Mouse (Mus musculus) right cerebral cortex, postnatal 10 days (tissue): Measurements from ENCODE around the gene Tpsg1.

Experiments
- DNase-seq, 2 experiments: peaks; one replicate each; pipeline ENCODE4 v3.0.0; 2021; ENCODE audit warnings: low spot score in 2 of 2

Tpsg1 gene

GRCm38 (mm10) chr17:25407352-25407751 is 38.3 kb downstream of the Tpsg1 start:
- DNase-seq = peak; percentile 72 to 79

- no peak for DNase-seq
Measured at GRCm38 (mm10) chr17:25408302-25408999, 39.4 kb downstream of the Tpsg1 start.

DNA sequence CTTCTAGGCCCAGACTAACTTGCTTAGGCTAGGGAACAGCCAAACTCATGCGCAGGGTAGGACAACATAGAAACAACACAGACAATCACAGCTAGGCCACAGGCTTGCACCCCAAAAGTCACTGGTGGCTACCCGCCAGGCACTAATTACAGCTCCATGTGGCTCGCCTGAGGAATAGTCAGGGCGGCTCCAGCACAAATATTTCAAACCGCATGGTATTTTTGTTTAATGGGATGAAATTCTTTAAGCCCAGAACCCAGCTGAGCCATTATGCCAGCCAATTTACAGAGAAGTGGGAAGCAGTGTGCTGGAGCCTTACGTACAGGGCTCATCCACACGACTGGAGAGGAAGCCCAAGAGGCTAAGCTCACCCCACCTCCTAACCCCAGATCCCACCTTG is 40.5 kb downstream of the Tpsg1 start:
- DNase-seq = no peak

DNA sequence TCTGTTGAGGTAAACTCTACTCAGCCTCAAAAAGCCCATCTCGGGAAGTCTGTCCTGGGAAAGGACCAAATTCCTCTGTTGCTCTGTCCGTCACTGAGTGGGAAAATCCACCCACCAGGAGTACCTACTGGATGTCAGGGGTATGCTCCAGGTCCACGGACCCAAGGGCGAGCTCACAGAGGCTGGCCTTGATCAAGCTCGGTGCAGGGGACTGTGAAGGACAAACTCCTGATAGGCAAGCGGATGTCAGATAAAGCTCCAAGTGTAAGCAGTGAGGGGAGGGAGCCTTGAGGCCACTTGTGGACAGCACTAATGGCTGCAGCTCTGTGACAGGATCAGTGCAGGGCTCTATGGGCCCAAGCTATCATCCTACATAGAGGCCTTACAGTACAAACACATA is 41.1 kb downstream of the Tpsg1 start:
- DNase-seq = no peak

GRCm38 (mm10) chr17:25410786-25411185 is 41.7 kb downstream of the Tpsg1 start:
- DNase-seq = peak in 1 of 2 experiments; percentile 50

GRCm38 (mm10) chr17:25411251-25411650 is 42.2 kb downstream of the Tpsg1 start:
- DNase-seq = no peak

GRCm38 (mm10) chr17:25414209-25414608 is 45.1 kb downstream of the Tpsg1 start:
- DNase-seq = no peak

DNA sequence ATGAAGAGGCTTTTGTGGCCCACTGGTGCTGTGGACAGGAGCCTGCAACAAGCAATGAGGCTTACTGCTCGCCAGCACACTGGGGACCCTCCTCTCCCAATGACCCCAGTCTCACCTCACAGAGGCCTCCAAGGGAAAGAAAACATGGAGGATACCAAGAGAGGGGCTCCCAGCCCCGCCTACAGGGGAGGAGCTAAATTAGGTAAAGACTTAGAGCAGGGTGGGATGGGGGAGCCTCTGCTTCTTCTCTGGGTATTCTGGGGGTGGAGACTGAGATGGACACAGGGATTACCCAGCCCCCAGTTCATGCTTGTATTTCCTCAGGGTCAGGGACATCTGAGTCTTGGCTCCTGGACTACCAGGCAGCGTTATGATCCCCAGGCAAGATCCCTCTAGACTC is 45.8 kb downstream of the Tpsg1 start:
- no peak for DNase-seq

GRCm38 (mm10) chr17:25415421-25415913 is 46.4 kb downstream of the Tpsg1 start:
- DNase-seq = no peak

- DNase-seq = no peak
Measured at GRCm38 (mm10) chr17:25416219-25416618, 47.1 kb downstream of the Tpsg1 start.

DNA sequence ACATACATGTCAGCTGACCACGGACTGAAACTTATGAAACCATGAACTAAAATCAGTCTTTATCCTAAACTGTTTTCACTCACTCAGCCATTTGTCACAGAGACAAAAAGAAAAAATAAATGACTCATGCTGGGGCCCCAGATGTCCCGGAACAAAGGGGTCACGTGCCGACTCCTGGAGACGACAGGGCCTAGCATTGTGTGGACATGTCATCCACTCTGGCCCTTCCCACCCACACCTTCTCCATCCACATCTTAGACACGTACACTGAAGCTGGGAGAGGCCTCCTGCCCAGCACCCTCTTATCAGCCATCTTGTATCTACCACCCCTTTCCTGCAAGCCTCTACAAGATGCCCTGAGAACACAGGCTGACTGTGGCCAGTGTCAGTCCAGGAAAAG is 48.9 kb downstream of the Tpsg1 start:
- no peak for DNase-seq

GRCm38 (mm10) chr17:25418926-25419325 is 49.9 kb downstream of the Tpsg1 start:
- peak; percentile 71 to 76 for DNase-seq

DNA sequence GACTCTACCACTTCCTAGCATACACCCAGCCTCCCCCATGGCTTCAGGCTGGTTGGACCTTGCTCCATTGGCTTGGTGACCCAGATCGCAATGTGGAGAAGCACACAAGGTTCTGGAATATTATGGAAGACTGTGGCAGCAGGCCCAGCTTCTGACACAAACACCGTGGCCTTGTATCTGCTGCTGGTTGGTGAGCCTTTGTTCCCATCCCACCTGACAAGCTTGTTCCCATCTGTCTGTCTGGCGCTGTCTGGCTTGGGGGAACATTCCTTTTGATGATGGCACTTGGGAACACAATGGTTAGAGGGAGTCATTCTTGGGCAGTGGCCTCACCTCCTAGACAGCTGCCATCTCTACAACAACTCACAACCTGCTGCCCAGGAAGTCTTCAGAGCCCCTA is 51.9 kb downstream of the Tpsg1 start:
- DNase-seq = no peak
